ENCODE assay signal across 9 mouse cellular contexts in genomic region chr10:83266731-83267130, GRCm38 (mm10).
DNase-seq lines count a peak whose midpoint lies in the region; ATAC-seq lines count a peak whose summit lies in the region.
"Had no signal": no experiment of that assay in that cellular context is flagged by ENCODE, and none has a peak within 500 bp of the region (broad histone marks: within the 10 kb centered on the region; RNA-seq: fewer than 3 reads in every experiment).

No protein-coding gene starts in this region.

- H3K9ac ChIP-seq in embryonic facial prominence, embryonic 14.5 days (ENCODE audit: low read depth, low read length) = no peak overlapping the region
- no peak overlapping the region for H3K9ac ChIP-seq in neural tube, embryonic 13.5 days
- no peak overlapping the region for H3K9ac ChIP-seq in liver, embryonic 11.5 days (ENCODE audit: low read depth, low read length)

- H3K27ac ChIP-seq in embryonic facial prominence, embryonic 14.5 days (replicated peaks; ENCODE audit: low read depth, low read length) = no peak overlapping the region
- H3K27ac ChIP-seq in embryonic facial prominence, embryonic 10.5 days (replicated peaks) = no peak overlapping the region
- 0 out of 2 replicates have a peak overlapping the region, but pooled peaks have one; percentile 20 for H3K27ac ChIP-seq in neural tube, embryonic 13.5 days (replicated peaks)
- no peak overlapping the region for H3K27ac ChIP-seq in liver, embryonic 11.5 days (ENCODE audit: low read depth, low read length)
- H3K27ac ChIP-seq: heart, embryonic 10.5 days had no signal

- H3K4me3 ChIP-seq in embryonic facial prominence, embryonic 14.5 days (ENCODE audit: low read depth, low read length) = no peak overlapping the region
- H3K4me3 ChIP-seq in embryonic facial prominence, embryonic 10.5 days = no peak overlapping the region
- H3K4me3 ChIP-seq in neural tube, embryonic 13.5 days = no peak overlapping the region
- H3K4me3 ChIP-seq in liver, embryonic 11.5 days (ENCODE audit: low read depth, low read length) = no peak overlapping the region
- H3K4me3 ChIP-seq: heart, embryonic 10.5 days had no signal

- no peaks in the 10 kb centered on the region for H3K27me3 ChIP-seq in embryonic facial prominence, embryonic 14.5 days (replicated peaks; ENCODE audit: control insufficient read depth, insufficient read depth, low read length)
- H3K27me3 ChIP-seq in embryonic facial prominence, embryonic 10.5 days (replicated peaks; ENCODE audit: low read depth, poor library complexity, severe bottlenecking) = 0 out of 2 replicates have a peak, but pooled peaks cover 4% of the 10 kb centered on the region
- H3K27me3 ChIP-seq in neural tube, embryonic 13.5 days = no peaks in the 10 kb centered on the region
- H3K27me3 ChIP-seq in liver, embryonic 11.5 days (replicated peaks; ENCODE audit: control insufficient read depth, insufficient read depth, low read length) = no peaks in the 10 kb centered on the region

- ATAC-seq in embryonic facial prominence, embryonic 14.5 days (ENCODE audit: low read depth) = peak; percentile 22; the same call in 1 of the 2 replicates
- peak; percentile 72 for ATAC-seq in neural tube, embryonic 13.5 days (ENCODE audit: low read depth)
- no peak for ATAC-seq in liver, embryonic 11.5 days (replicated peaks; ENCODE audit: low FRiP score)

- H3K36me3 ChIP-seq in embryonic facial prominence, embryonic 14.5 days (ENCODE audit: control insufficient read depth, insufficient read depth, low read length) = no peaks in the 10 kb centered on the region
- no peaks in the 10 kb centered on the region for H3K36me3 ChIP-seq in embryonic facial prominence, embryonic 10.5 days (replicated peaks)
- H3K36me3 ChIP-seq in neural tube, embryonic 13.5 days = no peaks in the 10 kb centered on the region
- no peaks in the 10 kb centered on the region for H3K36me3 ChIP-seq in liver, embryonic 11.5 days (ENCODE audit: control insufficient read depth, insufficient read depth, low read length)
- H3K36me3 ChIP-seq: heart, embryonic 10.5 days had no signal

- peak; percentile 44 for DNase-seq in embryonic facial prominence, embryonic 14.5 days (ENCODE audit: low spot score)
- no peak for DNase-seq in embryonic facial prominence, embryonic 10.5 days (ENCODE audit: low spot score)
- peak; percentile 70 to 71 for DNase-seq in cerebellum, postnatal 10 days
- DNase-seq in layer of hippocampus, adult 9-11 months = peak; percentile 54
- DNase-seq in liver, embryonic 11.5 days (ENCODE audit: low spot score) = no peak
- DNase-seq in lung, postnatal 4 days = no peak
- no peak for DNase-seq in natural killer cell, adult 2 months (ENCODE audit: low spot score in 2 of 2)

- 35% methylated on average over 12 of the region's 13 CpGs for WGBS in embryonic facial prominence, embryonic 14.5 days
- WGBS in embryonic facial prominence, embryonic 10.5 days = 40% methylated on average over 13 of the region's 13 CpGs
- WGBS in neural tube, embryonic 13.5 days = 31% methylated on average over 13 of the region's 13 CpGs
- WGBS in liver, embryonic 11.5 days = 75% methylated on average over 13 of the region's 13 CpGs

- H3K4me1 ChIP-seq in embryonic facial prominence, embryonic 14.5 days (ENCODE audit: control insufficient read depth, insufficient read depth, low read length) = no peaks in the 10 kb centered on the region
- H3K4me1 ChIP-seq in embryonic facial prominence, embryonic 10.5 days = peaks cover 10% of the 10 kb centered on the region
- H3K4me1 ChIP-seq in neural tube, embryonic 13.5 days (replicated peaks) = peaks cover 9% of the 10 kb centered on the region
- H3K4me1 ChIP-seq in liver, embryonic 11.5 days (replicated peaks; ENCODE audit: control insufficient read depth, insufficient read depth, low read length) = no peaks in the 10 kb centered on the region

- no peaks in the 10 kb centered on the region for H3K9me3 ChIP-seq in embryonic facial prominence, embryonic 14.5 days (ENCODE audit: control insufficient read depth, low read length)
- no peaks in the 10 kb centered on the region for H3K9me3 ChIP-seq in embryonic facial prominence, embryonic 10.5 days
- H3K9me3 ChIP-seq in neural tube, embryonic 13.5 days = no peaks in the 10 kb centered on the region
- no peaks in the 10 kb centered on the region for H3K9me3 ChIP-seq in liver, embryonic 11.5 days (ENCODE audit: control insufficient read depth, low read length)
- H3K9me3 ChIP-seq: heart, embryonic 10.5 days had no signal

- no peak overlapping the region for H3K4me2 ChIP-seq in embryonic facial prominence, embryonic 14.5 days (ENCODE audit: low read depth, low read length)
- H3K4me2 ChIP-seq in neural tube, embryonic 13.5 days = no peak overlapping the region; the same call in 1 of the 2 replicates
- H3K4me2 ChIP-seq in liver, embryonic 11.5 days = no peak overlapping the region

Comparison
In these comparisons a context has a peak if more than half of its experiments do, and no peak if none do; other contexts are left out.
1. DNase-seq: peak in embryonic facial prominence, embryonic 14.5 days (single experiment), cerebellum, postnatal 10 days (2 of 2) and layer of hippocampus, adult 9-11 months (single experiment); none in embryonic facial prominence, embryonic 10.5 days (single experiment), liver, embryonic 11.5 days (single experiment), lung, postnatal 4 days (0 of 2) and natural killer cell, adult 2 months (0 of 2).